Mouse (Mus musculus): ENCODE data around the gene Cdh26. TPM values are rescaled to one million over a fixed set of nuclear protein-coding genes. Genes with fewer than 3 reads are reported as not detected.

The Cdh26 gene
- polyA plus RNA-seq, 1 experiment from 2014 or later = 0.10 TPM

- Histone ChIP-seq H3K27me3 (ENCODE audit: control insufficient read depth, insufficient read depth, low read length) (no peaks in the 10 kb centered on the region), H3K4me2 (peak overlapping the region; percentile 98), H3K27ac (ENCODE audit: low read depth, low read length) (0 out of 2 replicates have a peak overlapping the region, but pooled peaks have one; percentile 85), H3K4me1 (ENCODE audit: control insufficient read depth, insufficient read depth, low read length) (peaks cover 46% of the 10 kb centered on the region), H3K9ac (ENCODE audit: low read depth, low read length) (peak overlapping the region; percentile 88), H3K36me3 (ENCODE audit: control insufficient read depth, insufficient read depth, low read length) (peaks cover 14% of the 10 kb centered on the region), H3K9me3 (replicated peaks; ENCODE audit: control insufficient read depth, low read length) (peaks cover 3% of the 10 kb centered on the region), H3K4me3 (ENCODE audit: low read depth, low read length) (peak overlapping the region; percentile 63)
- ATAC-seq (replicated peaks; ENCODE audit: insufficient number of reproducible peaks, low FRiP score, low TSS enrichment) = no peak
- 25% methylated on average over 3 of the region's 3 CpGs for whole genome bisulfite sequencing (ENCODE audit: insufficient replicate concordance)
These were observed 15.2 kb upstream of the Cdh26 start for GRCm38 (mm10) chr2:178415150-178415448.

GRCm38 (mm10) chr2:178416427-178416826 lies 13.9 kb upstream of the Cdh26 start:
- Histone ChIP-seq H3K9ac (ENCODE audit: low read depth, low read length) (0 out of 2 replicates have a peak overlapping the region, but pooled peaks have one; percentile 22), H3K27me3 (ENCODE audit: control insufficient read depth, insufficient read depth, low read length) (no peaks in the 10 kb centered on the region), H3K9me3 (replicated peaks; ENCODE audit: control insufficient read depth, low read length) (peaks cover 3% of the 10 kb centered on the region), H3K27ac (ENCODE audit: low read depth, low read length) (no peak overlapping the region), H3K4me1 (ENCODE audit: control insufficient read depth, insufficient read depth, low read length) (peaks cover 53% of the 10 kb centered on the region), H3K36me3 (ENCODE audit: control insufficient read depth, insufficient read depth, low read length) (peaks cover 14% of the 10 kb centered on the region), H3K4me2 (peak overlapping the region; percentile 46), H3K4me3 (ENCODE audit: low read depth, low read length) (no peak overlapping the region)
- no peak for ATAC-seq (replicated peaks; ENCODE audit: insufficient number of reproducible peaks, low FRiP score, low TSS enrichment)
- 41% methylated on average over 13 of the region's 13 CpGs for WGBS (ENCODE audit: insufficient replicate concordance)

GRCm38 (mm10) chr2:178416970-178417369 lies 13.4 kb upstream of the Cdh26 start:
- WGBS (ENCODE audit: insufficient replicate concordance) = 54% methylated on average over 4 of the region's 4 CpGs
- ATAC-seq (replicated peaks; ENCODE audit: insufficient number of reproducible peaks, low FRiP score, low TSS enrichment) = no peak
- H3K4me3 ChIP-seq (ENCODE audit: low read depth, low read length) = no peak overlapping the region
- H3K9me3 ChIP-seq (replicated peaks; ENCODE audit: control insufficient read depth, low read length) = peaks cover 3% of the 10 kb centered on the region
- H3K4me2 ChIP-seq = no peak overlapping the region
- no peak overlapping the region for H3K27ac ChIP-seq (ENCODE audit: low read depth, low read length)
- H3K27me3 ChIP-seq (ENCODE audit: control insufficient read depth, insufficient read depth, low read length) = no peaks in the 10 kb centered on the region
- H3K9ac ChIP-seq (ENCODE audit: low read depth, low read length) = no peak overlapping the region
- H3K4me1 ChIP-seq (ENCODE audit: control insufficient read depth, insufficient read depth, low read length) = peaks cover 53% of the 10 kb centered on the region
- H3K36me3 ChIP-seq (ENCODE audit: control insufficient read depth, insufficient read depth, low read length) = peaks cover 14% of the 10 kb centered on the region

- 57% methylated on average over 9 of the region's 9 CpGs for WGBS (ENCODE audit: insufficient replicate concordance)
- peaks cover 3% of the 10 kb centered on the region for H3K9me3 ChIP-seq (replicated peaks; ENCODE audit: control insufficient read depth, low read length)
- H3K36me3 ChIP-seq (ENCODE audit: control insufficient read depth, insufficient read depth, low read length) = peaks cover 17% of the 10 kb centered on the region
- no peak for ATAC-seq (replicated peaks; ENCODE audit: insufficient number of reproducible peaks, low FRiP score, low TSS enrichment)
- peak overlapping the region; percentile 85 for H3K27ac ChIP-seq (ENCODE audit: low read depth, low read length)
- no peaks in the 10 kb centered on the region for H3K27me3 ChIP-seq (ENCODE audit: control insufficient read depth, insufficient read depth, low read length)
- H3K4me2 ChIP-seq = no peak overlapping the region
- H3K4me1 ChIP-seq (ENCODE audit: control insufficient read depth, insufficient read depth, low read length) = peaks cover 41% of the 10 kb centered on the region
- H3K4me3 ChIP-seq (ENCODE audit: low read depth, low read length) = no peak overlapping the region
- H3K9ac ChIP-seq (ENCODE audit: low read depth, low read length) = no peak overlapping the region
These were observed 9.8 kb upstream of the Cdh26 start for GRCm38 (mm10) chr2:178420576-178420975.

DNA sequence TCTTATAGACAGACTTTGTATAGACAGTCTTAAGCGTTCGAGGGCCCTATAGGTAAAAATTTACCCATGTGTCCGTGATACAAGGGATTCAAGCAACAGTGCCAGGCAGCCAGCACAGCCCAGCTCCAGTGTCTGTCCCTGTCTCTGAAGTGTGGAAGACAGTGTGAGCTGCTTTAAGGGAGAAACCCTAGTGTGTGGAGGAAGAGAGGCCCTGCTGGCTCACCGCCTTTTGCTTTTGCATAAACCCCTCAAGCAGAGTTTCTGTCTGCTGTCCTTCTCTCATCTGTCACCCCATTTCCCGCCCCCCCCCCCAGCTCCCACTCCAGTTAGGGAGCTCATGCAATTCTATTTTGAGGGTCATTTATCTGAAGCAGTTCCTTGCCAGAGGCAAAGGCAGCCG lies 8.7 kb upstream of the Cdh26 start:
- peaks cover 17% of the 10 kb centered on the region for H3K36me3 ChIP-seq (ENCODE audit: control insufficient read depth, insufficient read depth, low read length)
- no peak overlapping the region for H3K4me3 ChIP-seq (ENCODE audit: low read depth, low read length)
- ATAC-seq (replicated peaks; ENCODE audit: insufficient number of reproducible peaks, low FRiP score, low TSS enrichment) = no peak
- no peak overlapping the region for H3K9ac ChIP-seq (ENCODE audit: low read depth, low read length)
- peaks cover 32% of the 10 kb centered on the region for H3K4me1 ChIP-seq (ENCODE audit: control insufficient read depth, insufficient read depth, low read length)
- peak overlapping the region; percentile 17; the same call in 1 of the 2 replicates for H3K4me2 ChIP-seq
- H3K27ac ChIP-seq (ENCODE audit: low read depth, low read length) = peak overlapping the region; percentile 85
- H3K9me3 ChIP-seq (replicated peaks; ENCODE audit: control insufficient read depth, low read length) = peaks cover 3% of the 10 kb centered on the region
- 28% methylated on average over 6 of the region's 6 CpGs for WGBS (ENCODE audit: insufficient replicate concordance)
- no peaks in the 10 kb centered on the region for H3K27me3 ChIP-seq (ENCODE audit: control insufficient read depth, insufficient read depth, low read length)

- no peaks in the 10 kb centered on the region for H3K27me3 ChIP-seq (ENCODE audit: control insufficient read depth, insufficient read depth, low read length)
- peaks cover 26% of the 10 kb centered on the region for H3K4me1 ChIP-seq (ENCODE audit: control insufficient read depth, insufficient read depth, low read length)
- peak overlapping the region; percentile 17 for H3K4me2 ChIP-seq
- peaks cover 17% of the 10 kb centered on the region for H3K36me3 ChIP-seq (ENCODE audit: control insufficient read depth, insufficient read depth, low read length)
- 12% methylated on average over 2 of the region's 3 CpGs for WGBS (ENCODE audit: insufficient replicate concordance)
- no peak overlapping the region for H3K4me3 ChIP-seq (ENCODE audit: low read depth, low read length)
- H3K27ac ChIP-seq (ENCODE audit: low read depth, low read length) = peak overlapping the region; percentile 85
- H3K9ac ChIP-seq (ENCODE audit: low read depth, low read length) = no peak overlapping the region
- peak; percentile 76 for ATAC-seq (replicated peaks; ENCODE audit: insufficient number of reproducible peaks, low FRiP score, low TSS enrichment)
- peaks cover 3% of the 10 kb centered on the region for H3K9me3 ChIP-seq (replicated peaks; ENCODE audit: control insufficient read depth, low read length)
These were observed 8.1 kb upstream of the Cdh26 start for GRCm38 (mm10) chr2:178422186-178422585.

- no peak overlapping the region for H3K9ac ChIP-seq (ENCODE audit: low read depth, low read length)
- no peak for ATAC-seq (replicated peaks; ENCODE audit: insufficient number of reproducible peaks, low FRiP score, low TSS enrichment)
- WGBS (ENCODE audit: insufficient replicate concordance) = 63% methylated on average over 5 of the region's 5 CpGs
- H3K36me3 ChIP-seq (ENCODE audit: control insufficient read depth, insufficient read depth, low read length) = peaks cover 11% of the 10 kb centered on the region
- peaks cover under 1% of the 10 kb centered on the region; the same call in 1 of the 2 replicates for H3K9me3 ChIP-seq (replicated peaks; ENCODE audit: control insufficient read depth, low read length)
- no peaks in the 10 kb centered on the region for H3K27me3 ChIP-seq (ENCODE audit: control insufficient read depth, insufficient read depth, low read length)
- no peak overlapping the region for H3K4me3 ChIP-seq (ENCODE audit: low read depth, low read length)
- no peak overlapping the region for H3K4me2 ChIP-seq
- 0 out of 2 replicates have a peak overlapping the region, but pooled peaks have one; percentile 85 for H3K27ac ChIP-seq (ENCODE audit: low read depth, low read length)
- H3K4me1 ChIP-seq (ENCODE audit: control insufficient read depth, insufficient read depth, low read length) = peaks cover 26% of the 10 kb centered on the region
These were observed 7.1 kb upstream of the Cdh26 start for GRCm38 (mm10) chr2:178423223-178423622.

DNA sequence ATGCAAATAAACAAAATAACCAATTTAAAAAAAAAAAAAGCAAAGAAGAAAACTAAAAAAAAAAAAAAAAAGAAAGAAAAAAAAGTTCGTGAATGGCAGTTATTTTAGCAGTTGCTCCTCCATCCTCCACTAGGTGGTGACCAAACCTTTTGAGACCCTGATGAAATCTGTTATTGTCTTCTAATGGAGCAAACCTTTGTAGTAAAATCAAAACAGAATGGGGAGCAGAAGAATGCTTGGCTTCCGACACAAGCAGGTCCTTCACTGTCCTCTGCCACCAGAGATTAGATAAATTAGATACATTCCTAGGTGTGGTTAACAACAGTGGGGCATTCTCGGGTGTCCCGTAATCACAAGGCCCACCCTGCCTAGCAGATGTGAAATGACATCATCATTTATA lies 4.1 kb upstream of the Cdh26 start:
- H3K9ac ChIP-seq (ENCODE audit: low read depth, low read length) = no peak overlapping the region
- no peaks in the 10 kb centered on the region for H3K9me3 ChIP-seq (replicated peaks; ENCODE audit: control insufficient read depth, low read length)
- H3K36me3 ChIP-seq (ENCODE audit: control insufficient read depth, insufficient read depth, low read length) = peaks cover 2% of the 10 kb centered on the region; the same call in 1 of the 2 replicates
- H3K27ac ChIP-seq (ENCODE audit: low read depth, low read length) = no peak overlapping the region
- WGBS (ENCODE audit: insufficient replicate concordance) = 30% methylated on average over 4 of the region's 4 CpGs
- H3K27me3 ChIP-seq (ENCODE audit: control insufficient read depth, insufficient read depth, low read length) = no peaks in the 10 kb centered on the region
- peaks cover 17% of the 10 kb centered on the region for H3K4me1 ChIP-seq (ENCODE audit: control insufficient read depth, insufficient read depth, low read length)
- ATAC-seq (replicated peaks; ENCODE audit: insufficient number of reproducible peaks, low FRiP score, low TSS enrichment) = no peak
- H3K4me2 ChIP-seq = no peak overlapping the region
- H3K4me3 ChIP-seq (ENCODE audit: low read depth, low read length) = no peak overlapping the region

DNA sequence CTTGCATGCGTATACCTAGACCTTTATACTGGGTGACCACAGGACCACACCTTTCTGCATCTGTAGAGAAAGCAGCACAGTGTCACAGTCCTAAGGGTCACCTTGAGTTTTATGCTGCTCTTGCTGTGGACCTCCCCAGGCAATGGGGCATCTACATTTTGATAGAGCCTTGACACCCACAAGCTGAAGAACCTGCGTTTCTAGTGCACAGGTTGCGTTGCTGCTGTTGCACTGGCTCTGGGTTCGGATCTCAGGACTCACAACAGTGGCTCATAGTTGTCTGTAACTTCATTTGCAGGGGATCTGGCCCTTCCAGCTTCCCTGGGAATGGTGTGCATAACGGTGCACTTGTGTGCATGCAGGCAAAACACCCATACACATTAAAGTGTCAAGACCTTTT lies 3.1 kb upstream of the Cdh26 start:
- Histone ChIP-seq H3K36me3 (ENCODE audit: control insufficient read depth, insufficient read depth, low read length) (peaks cover 2% of the 10 kb centered on the region; the same call in 1 of the 2 replicates), H3K27ac (ENCODE audit: low read depth, low read length) (no peak overlapping the region), H3K9ac (ENCODE audit: low read depth, low read length) (no peak overlapping the region), H3K4me3 (ENCODE audit: low read depth, low read length) (no peak overlapping the region), H3K9me3 (replicated peaks; ENCODE audit: control insufficient read depth, low read length) (no peaks in the 10 kb centered on the region), H3K4me2 (no peak overlapping the region), H3K27me3 (ENCODE audit: control insufficient read depth, insufficient read depth, low read length) (no peaks in the 10 kb centered on the region), H3K4me1 (ENCODE audit: control insufficient read depth, insufficient read depth, low read length) (peaks cover 12% of the 10 kb centered on the region)
- whole genome bisulfite sequencing (ENCODE audit: insufficient replicate concordance) = 81% methylated on average over 5 of the region's 5 CpGs
- ATAC-seq (replicated peaks; ENCODE audit: insufficient number of reproducible peaks, low FRiP score, low TSS enrichment) = no peak
